Mouse (Mus musculus): ENCODE measurements around the gene Slc27a1. TPM values are rescaled to one million over a fixed set of nuclear protein-coding genes. Genes with fewer than 3 reads are reported as not detected.

Gene Slc27a1
- polyA plus RNA-seq, 1 experiment from 2014 or later = 68.5 TPM

DNA sequence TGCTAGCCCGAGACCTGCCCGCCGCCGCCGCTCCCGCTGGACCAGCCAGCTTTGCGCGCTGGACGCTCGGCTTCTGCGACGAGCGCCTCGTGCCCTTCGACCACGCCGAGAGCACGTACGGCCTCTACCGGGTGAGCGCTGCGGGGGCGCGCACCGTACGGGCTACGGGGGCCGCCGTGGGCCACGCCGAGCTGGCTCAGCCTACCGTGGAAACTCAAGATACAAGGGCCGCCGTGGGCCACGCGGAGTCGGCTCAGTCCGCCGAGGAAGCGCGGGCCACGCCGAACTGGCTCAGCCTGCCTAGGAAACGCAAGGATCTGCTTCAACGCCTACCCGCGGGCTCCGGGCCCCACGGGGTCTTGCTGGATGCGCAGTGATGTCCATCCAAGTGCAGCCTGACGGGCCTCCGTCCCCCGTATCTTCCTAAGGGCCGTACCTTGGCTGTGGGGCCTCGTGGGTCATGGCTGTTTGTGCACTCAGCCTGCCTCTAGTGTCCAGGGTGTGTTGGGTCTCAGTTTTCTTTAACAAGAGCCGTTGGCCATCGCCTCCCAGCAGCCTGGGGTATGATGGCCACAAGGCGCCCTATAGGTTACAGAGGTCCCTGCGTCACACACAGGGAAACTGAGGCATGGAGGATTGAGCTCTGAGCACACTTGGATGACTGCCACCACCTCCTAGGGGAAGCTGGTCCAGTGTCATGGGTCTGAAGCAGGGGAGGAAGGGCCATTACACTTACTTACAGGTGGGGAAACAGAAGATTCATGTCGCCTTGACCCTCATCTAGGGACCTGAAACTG is 23.9 kb downstream of the Slc27a1 start:
- H3K27ac ChIP-seq (replicated peaks) = peak overlapping the region; percentile 97
- H3K4me3 ChIP-seq = peak overlapping the region; percentile 87
- peaks cover 29% of the 10 kb centered on the region for H3K4me1 ChIP-seq
- H3K9ac ChIP-seq (replicated peaks) = peak overlapping the region; percentile 96
- no peaks in the 10 kb centered on the region for H3K36me3 ChIP-seq
- H3K4me2 ChIP-seq (replicated peaks) = peak overlapping the region; percentile 89
- 5% methylated on average over 60 of the region's 60 CpGs for whole genome bisulfite sequencing
- H3K9me3 ChIP-seq = no peaks in the 10 kb centered on the region
- peak; percentile 68 for ATAC-seq (replicated peaks)
- no peaks in the 10 kb centered on the region for H3K27me3 ChIP-seq

DNA sequence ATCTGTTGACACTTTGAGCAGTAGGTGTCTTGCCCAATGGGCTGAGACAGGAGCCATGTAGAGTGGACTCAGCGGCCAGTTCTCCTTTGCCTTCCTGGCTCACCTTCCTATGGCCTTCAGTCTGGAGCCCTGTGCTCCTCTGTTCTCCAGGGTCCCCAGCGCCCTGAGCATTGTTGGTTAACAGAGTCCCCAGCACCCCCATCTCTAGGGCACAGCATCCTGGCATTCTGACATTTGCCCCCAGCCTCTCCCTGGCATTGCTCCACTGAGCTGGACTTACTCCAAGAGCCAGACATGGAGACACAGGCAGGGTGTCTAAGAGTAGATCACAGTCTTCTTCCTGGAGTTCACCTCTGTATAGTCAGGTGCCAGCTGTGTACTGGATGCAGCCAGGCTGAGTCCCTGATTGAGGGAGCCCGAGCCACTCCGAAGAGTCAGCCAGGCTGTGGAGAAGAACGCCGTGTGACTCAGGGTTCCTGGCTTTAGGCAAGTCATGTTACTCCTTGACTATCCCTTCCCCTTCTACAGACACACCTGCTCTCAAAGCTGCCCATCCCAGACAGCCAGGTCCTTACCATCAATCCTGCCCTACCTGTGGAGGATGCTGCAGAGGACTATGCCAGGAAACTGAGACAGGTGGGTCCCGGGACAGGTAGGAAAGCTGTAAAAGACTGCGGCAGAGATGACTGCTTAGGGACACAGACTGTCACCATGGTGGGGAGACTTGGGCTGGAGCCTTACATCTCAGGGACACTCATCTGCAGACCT is 25.1 kb downstream of the Slc27a1 start:
- H3K27ac ChIP-seq (replicated peaks) = no peak overlapping the region
- no peak overlapping the region for H3K9ac ChIP-seq (replicated peaks)
- no peaks in the 10 kb centered on the region for H3K9me3 ChIP-seq
- H3K4me1 ChIP-seq = peaks cover 29% of the 10 kb centered on the region
- H3K4me2 ChIP-seq (replicated peaks) = no peak overlapping the region
- WGBS = 94% methylated on average over 8 of the region's 8 CpGs
- H3K36me3 ChIP-seq = no peaks in the 10 kb centered on the region
- H3K27me3 ChIP-seq = no peaks in the 10 kb centered on the region
- ATAC-seq (replicated peaks) = no peak
- no peak overlapping the region for H3K4me3 ChIP-seq

GRCm38 (mm10) chr8:71594324-71594722 is 25.6 kb downstream of the Slc27a1 start:
- H3K4me1 ChIP-seq = peaks cover 29% of the 10 kb centered on the region
- H3K9ac ChIP-seq (replicated peaks) = no peak overlapping the region
- no peaks in the 10 kb centered on the region for H3K9me3 ChIP-seq
- 94% methylated on average over 4 of the region's 4 CpGs for WGBS
- no peaks in the 10 kb centered on the region for H3K27me3 ChIP-seq
- H3K4me3 ChIP-seq = no peak overlapping the region
- H3K27ac ChIP-seq (replicated peaks) = no peak overlapping the region
- no peak overlapping the region for H3K4me2 ChIP-seq (replicated peaks)
- H3K36me3 ChIP-seq = no peaks in the 10 kb centered on the region
- no peak for ATAC-seq (replicated peaks)

DNA sequence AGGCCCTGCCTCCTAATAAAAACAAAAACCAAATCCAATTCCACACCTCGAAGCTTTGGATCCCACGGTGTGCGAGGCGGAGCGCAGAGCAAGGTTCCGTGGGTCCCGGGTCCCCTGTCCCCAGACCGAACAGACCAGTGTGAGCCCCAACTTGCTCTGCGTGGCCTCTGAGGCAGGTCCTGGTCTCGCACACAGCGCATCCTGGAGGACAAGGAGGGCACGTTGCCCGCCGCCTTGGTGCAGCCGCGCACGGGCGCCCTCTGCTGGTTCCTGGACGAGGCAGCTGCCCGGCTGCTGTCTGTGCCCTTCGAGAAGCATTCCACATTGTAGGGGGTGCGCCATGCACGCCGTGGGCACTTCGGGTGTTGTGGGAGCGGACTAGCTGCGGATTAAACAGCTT is 27.2 kb downstream of the Slc27a1 start:
- ATAC-seq (replicated peaks) = peak; percentile 26
- Histone ChIP-seq H3K27ac (replicated peaks) (no peak overlapping the region), H3K9ac (replicated peaks) (0 out of 2 replicates have a peak overlapping the region, but pooled peaks have one; percentile 22), H3K36me3 (no peaks in the 10 kb centered on the region), H3K9me3 (no peaks in the 10 kb centered on the region), H3K4me3 (peak overlapping the region; percentile 15), H3K27me3 (peaks cover 6% of the 10 kb centered on the region; the same call in 1 of the 2 replicates), H3K4me2 (replicated peaks) (peak overlapping the region; percentile 31), H3K4me1 (peaks cover 27% of the 10 kb centered on the region)
- 6% methylated on average over 27 of the region's 27 CpGs for WGBS

DNA sequence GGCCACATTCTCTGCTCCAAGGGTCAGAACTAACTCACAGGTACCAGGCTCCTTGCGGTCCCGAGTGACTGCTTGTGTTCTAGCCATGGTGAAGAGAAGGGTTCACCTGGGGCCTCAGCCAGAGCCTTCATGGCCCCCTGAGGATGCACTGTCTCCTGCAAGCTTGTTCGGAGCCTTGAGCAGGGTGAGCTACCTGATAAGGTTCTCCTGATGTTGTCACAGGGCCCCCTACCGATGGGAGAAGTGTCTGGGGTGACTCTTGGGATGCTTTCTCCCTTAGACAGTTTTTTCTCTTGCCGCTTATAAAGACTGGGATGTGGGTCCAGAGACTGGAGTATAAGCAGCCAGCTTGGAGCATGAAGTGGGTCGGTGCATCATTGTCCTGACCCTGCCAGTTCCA is 27.7 kb downstream of the Slc27a1 start:
- no peak overlapping the region for H3K9ac ChIP-seq (replicated peaks)
- no peaks in the 10 kb centered on the region for H3K36me3 ChIP-seq
- H3K4me2 ChIP-seq (replicated peaks) = no peak overlapping the region
- WGBS = 64% methylated on average over 6 of the region's 6 CpGs
- H3K27ac ChIP-seq (replicated peaks) = no peak overlapping the region
- no peaks in the 10 kb centered on the region for H3K9me3 ChIP-seq
- H3K4me1 ChIP-seq = peaks cover 21% of the 10 kb centered on the region
- peaks cover 10% of the 10 kb centered on the region; the same call in 1 of the 2 replicates for H3K27me3 ChIP-seq
- no peak for ATAC-seq (replicated peaks)
- H3K4me3 ChIP-seq = no peak overlapping the region

- Histone ChIP-seq H3K9ac (replicated peaks) (no peak overlapping the region), H3K27me3 (peaks cover 13% of the 10 kb centered on the region; the same call in 1 of the 2 replicates), H3K4me3 (no peak overlapping the region), H3K4me1 (peaks cover 19% of the 10 kb centered on the region), H3K27ac (replicated peaks) (no peak overlapping the region), H3K36me3 (no peaks in the 10 kb centered on the region), H3K4me2 (replicated peaks) (no peak overlapping the region), H3K9me3 (no peaks in the 10 kb centered on the region)
- WGBS = 79% methylated on average over 4 of the region's 4 CpGs
- no peak for ATAC-seq (replicated peaks)
These were observed 28.1 kb downstream of the Slc27a1 start for GRCm38 (mm10) chr8:71596798-71597197.

DNA sequence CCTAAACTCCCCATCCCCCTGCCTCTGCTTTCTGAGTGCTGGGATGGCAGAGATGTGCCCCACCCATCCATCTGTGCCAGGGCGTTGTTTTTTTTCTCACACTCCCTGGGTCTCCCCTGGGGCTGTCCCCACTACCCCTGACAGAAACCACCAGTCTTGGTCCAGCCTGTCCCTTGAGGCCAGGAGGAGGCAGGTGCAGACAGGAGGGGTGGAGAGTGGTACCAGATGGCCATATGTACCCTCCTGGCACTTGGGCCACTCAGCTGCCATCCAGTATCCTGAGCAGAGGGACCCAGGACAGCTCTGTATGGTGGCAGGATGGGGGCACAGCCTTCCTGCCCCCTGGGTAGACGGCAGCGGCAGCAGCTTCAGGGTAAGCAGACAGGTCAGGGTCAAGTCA is 28.8 kb downstream of the Slc27a1 start, which contains the start of gene Fam129c:
Gene Fam129c, plus strand, starts transcription at position 198 of the 400 bp plus-strand sequence.
- no peak for ATAC-seq (replicated peaks)
- no peak within 1 kb of the TSS for H3K9ac ChIP-seq (replicated peaks)
- 88% methylated on average over 3 of the region's 3 CpGs for whole genome bisulfite sequencing

DNA sequence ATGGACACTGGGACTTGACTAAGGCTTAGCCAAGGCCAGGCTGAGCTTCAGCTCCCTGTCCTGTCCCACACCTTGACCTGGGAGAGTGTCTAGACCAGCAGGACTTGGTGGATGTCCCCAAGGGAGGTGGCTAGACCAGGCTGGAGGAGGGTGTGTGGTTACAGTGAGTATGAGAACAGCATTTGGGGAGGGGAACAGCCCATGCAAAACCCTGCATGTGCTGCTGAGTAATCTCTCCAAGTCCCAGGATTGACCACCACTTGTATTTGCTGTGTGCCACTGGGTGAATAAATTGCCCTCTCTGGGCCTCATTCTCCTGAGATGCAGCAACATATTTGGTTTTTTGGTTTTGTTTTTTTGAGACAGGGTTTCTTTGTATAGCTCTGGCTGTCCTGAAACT is 29.7 kb downstream of the Slc27a1 start:
- peaks cover 23% of the 10 kb centered on the region for H3K4me1 ChIP-seq
- H3K4me2 ChIP-seq (replicated peaks) = no peak overlapping the region
- H3K27ac ChIP-seq (replicated peaks) = no peak overlapping the region
- no peak overlapping the region for H3K9ac ChIP-seq (replicated peaks)
- no peaks in the 10 kb centered on the region for H3K9me3 ChIP-seq
- peaks cover 29% of the 10 kb centered on the region for H3K27me3 ChIP-seq
- ATAC-seq (replicated peaks) = no peak
- H3K4me3 ChIP-seq = no peak overlapping the region
- H3K36me3 ChIP-seq = no peaks in the 10 kb centered on the region

More for the DNA sequence above, 28.8 kb downstream of the Slc27a1 start, which contains the start of gene Fam129c:
- Histone ChIP-seq H3K27me3 (peaks cover 20% of the 10 kb centered on the region), H3K4me3 (no peak within 1 kb of the TSS), H3K36me3 (no peaks in the 10 kb centered on the region), H3K4me1 (peaks cover 25% of the 10 kb centered on the region), H3K9me3 (no peaks in the 10 kb centered on the region), H3K27ac (replicated peaks) (no peak within 1 kb of the TSS), H3K4me2 (replicated peaks) (no peak within 1 kb of the TSS)

- no peak overlapping the region for H3K4me3 ChIP-seq
- no peak overlapping the region for H3K4me2 ChIP-seq (replicated peaks)
- H3K27ac ChIP-seq (replicated peaks) = no peak overlapping the region
- H3K9me3 ChIP-seq = no peaks in the 10 kb centered on the region
- H3K4me1 ChIP-seq = peaks cover 19% of the 10 kb centered on the region
- H3K9ac ChIP-seq (replicated peaks) = no peak overlapping the region
- ATAC-seq (replicated peaks) = no peak
- no peaks in the 10 kb centered on the region for H3K36me3 ChIP-seq
- H3K27me3 ChIP-seq = peaks cover 33% of the 10 kb centered on the region
- 94% methylated on average over 5 of the region's 5 CpGs for WGBS
These were observed 30.2 kb downstream of the Slc27a1 start for GRCm38 (mm10) chr8:71598841-71599240.

GRCm38 (mm10) chr8:71601939-71602665 is 33.4 kb downstream of the Slc27a1 start:
- H3K4me1 ChIP-seq = peaks cover 14% of the 10 kb centered on the region
- H3K27me3 ChIP-seq = peaks cover 34% of the 10 kb centered on the region
- 3% methylated on average over 60 of the region's 65 CpGs for WGBS
- ATAC-seq (replicated peaks) = peak; percentile 49
- 0 out of 2 replicates have a peak overlapping the region, but pooled peaks have one; percentile 9 for H3K27ac ChIP-seq (replicated peaks)
- peak overlapping the region; percentile 44 for H3K4me2 ChIP-seq (replicated peaks)
- no peaks in the 10 kb centered on the region for H3K36me3 ChIP-seq
- H3K9ac ChIP-seq (replicated peaks) = peak overlapping the region; percentile 25
- H3K4me3 ChIP-seq = peak overlapping the region; percentile 36
- H3K9me3 ChIP-seq = no peaks in the 10 kb centered on the region

DNA sequence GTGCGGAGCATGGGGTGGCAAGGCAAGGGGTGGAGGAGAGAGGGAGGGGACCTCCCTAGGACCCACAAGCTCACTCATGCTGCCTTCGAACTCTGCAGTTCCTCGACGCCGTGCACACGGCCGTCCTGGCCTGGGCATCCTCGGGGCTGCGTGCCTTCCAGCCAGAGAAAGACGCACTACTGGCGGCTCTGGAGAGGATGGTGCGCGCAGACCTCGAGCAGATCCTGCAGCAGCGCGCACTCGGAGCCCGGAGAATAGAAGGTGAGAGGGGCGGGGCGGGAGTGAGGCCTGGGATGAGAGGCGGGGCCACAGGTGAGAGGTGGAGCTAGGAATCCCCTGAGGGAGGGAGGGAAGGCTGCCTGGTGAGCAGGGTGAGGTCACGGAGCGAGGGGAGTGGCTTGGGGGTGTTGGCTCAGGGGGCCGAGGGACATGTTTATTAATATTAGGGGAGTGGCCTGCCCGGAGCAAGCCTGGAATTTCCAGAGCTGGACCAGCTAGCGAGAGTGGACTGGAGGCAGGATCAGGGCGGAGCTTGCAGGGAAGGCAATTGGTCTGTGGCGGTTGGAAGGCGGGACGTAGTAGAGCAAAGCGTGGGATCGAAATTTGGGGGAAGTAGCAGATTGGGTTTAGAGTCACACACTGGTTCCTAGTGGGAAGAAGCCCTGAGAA is 34.1 kb downstream of the Slc27a1 start:
- peak; percentile 70 for ATAC-seq (replicated peaks)
- Histone ChIP-seq H3K9ac (replicated peaks) (peak overlapping the region; percentile 25), H3K4me2 (replicated peaks) (peak overlapping the region; percentile 44), H3K27me3 (peaks cover 34% of the 10 kb centered on the region), H3K9me3 (no peaks in the 10 kb centered on the region), H3K27ac (replicated peaks) (0 out of 2 replicates have a peak overlapping the region, but pooled peaks have one; percentile 9), H3K36me3 (no peaks in the 10 kb centered on the region), H3K4me3 (peak overlapping the region; percentile 36), H3K4me1 (peaks cover 14% of the 10 kb centered on the region)
- WGBS = 1% methylated on average over 32 of the region's 32 CpGs
